Mouse (Mus musculus) heart, embryonic 16.5 days (tissue): Measurements from ENCODE around the gene Gabra5. TPM values are rescaled to one million over a fixed set of nuclear protein-coding genes. Genes with fewer than 3 reads are reported as not detected.

Experiments used
- ATAC-seq: fragments of 200-750 bp; cut with Nextera tagmentation; replicated peaks from 2 replicates; pipeline ENCODE4 v1.8.0; 2017; ENCODE audit warnings: moderate number of reproducible peaks; ENCODE audit not compliant: insufficient read depth, low FRiP score; ENCODE audit errors: extremely low read depth
- H3K27ac ChIP-seq: fragments of 300-500 bp; sonication (generic); 2 replicates; pipeline ENCODE4 v1.5.1; 2014; ENCODE audit warnings: mild to moderate bottlenecking, low read length, control low read depth, moderate library complexity
- H3K27me3 ChIP-seq: fragments of 300-500 bp; sonication (generic); 2 replicates; pipeline ENCODE4 v1.6.1; 2014; ENCODE audit warnings: low read length, mixed read lengths; ENCODE audit not compliant: control insufficient read depth, insufficient read depth
- H3K36me3 ChIP-seq: fragments of 300-500 bp; sonication (generic); 2 replicates; pipeline ENCODE4 v1.6.1; 2014; ENCODE audit not compliant: control insufficient read depth, insufficient read depth
- H3K4me1 ChIP-seq: fragments of 300-500 bp; sonication (generic); 2 replicates; pipeline ENCODE4 v1.6.1; 2014; ENCODE audit warnings: low read length, mixed read lengths; ENCODE audit not compliant: control insufficient read depth, insufficient read depth
- H3K4me2 ChIP-seq: fragments of 300-500 bp; sonication (generic); 2 replicates; pipeline ENCODE4 v1.6.1; 2014; ENCODE audit warnings: low read depth, mild to moderate bottlenecking, control low read depth, low read length
- H3K4me3 ChIP-seq: fragments of 300-500 bp; sonication (generic); 2 replicates; pipeline ENCODE4 v1.5.1; 2014; ENCODE audit warnings: mild to moderate bottlenecking, control low read depth, low read length
- H3K9ac ChIP-seq: fragments of 300-500 bp; sonication (generic); 2 replicates; pipeline ENCODE4 v1.6.1; 2014; ENCODE audit warnings: low read length, control low read depth
- H3K9me3 ChIP-seq: fragments of 300-500 bp; sonication (generic); replicated peaks from 2 replicates; pipeline ENCODE4 v1.6.1; 2016; ENCODE audit warnings: low read length; ENCODE audit not compliant: control insufficient read depth
- WGBS: fragments of 180-500 bp; shearing (Covaris S2); extraction: QIAGEN DNeasy Blood & Tissue Kit; methylation state at CpG from one replicate; pipeline ENCODE4 v1.1.7; 2014; 5-methylcytosine and 5-hydroxymethylcytosine counted together
- polyA plus RNA-seq: library from polyadenylated mRNA; unstranded; fragments of >200 nt; fragmentation: Nextera tagmentation; extraction: Ambion mirVana; gene quantifications from 2 replicates; pipeline ENCODE4 v1.2.1, GENCODE M21; 2015

Gabra5 gene
- polyA plus RNA-seq, 1 experiment from 2014 or later = not detected

GRCm38 (mm10) chr7:57363812-57364211 lies 146.0 kb downstream of the Gabra5 start:
- no peaks in the 10 kb centered on the region for H3K9me3 ChIP-seq
- 58% methylated on average over 6 of the region's 6 CpGs for WGBS
- no peak overlapping the region for H3K4me2 ChIP-seq
- no peaks in the 10 kb centered on the region for H3K36me3 ChIP-seq
- ATAC-seq = no peak
- no peak overlapping the region for H3K4me3 ChIP-seq
- no peak overlapping the region for H3K9ac ChIP-seq
- H3K27me3 ChIP-seq = no peaks in the 10 kb centered on the region
- H3K27ac ChIP-seq = no peak overlapping the region
- H3K4me1 ChIP-seq = no peaks in the 10 kb centered on the region

GRCm38 (mm10) chr7:57357871-57358540 lies 151.9 kb downstream of the Gabra5 start:
- no peaks in the 10 kb centered on the region; the same call in 1 of the 2 replicates for H3K9me3 ChIP-seq
- no peak overlapping the region for H3K9ac ChIP-seq
- no peak overlapping the region for H3K4me2 ChIP-seq
- H3K36me3 ChIP-seq = no peaks in the 10 kb centered on the region
- 59% methylated on average over 6 of the region's 6 CpGs for WGBS
- H3K27ac ChIP-seq = no peak overlapping the region
- no peaks in the 10 kb centered on the region for H3K4me1 ChIP-seq
- no peaks in the 10 kb centered on the region for H3K27me3 ChIP-seq
- no peak for ATAC-seq
- H3K4me3 ChIP-seq = no peak overlapping the region

Other genes starting within 250 kb of the Gabra5 start
- 0.54 and 0.60 TPM in 2 replicates for gene Gabrg3, start 122.9 kb downstream of the Gabra5 start, polyA plus RNA-seq
- 0.47 and 0.58 TPM in 2 replicates for gene Gabrb3, start 90.4 kb downstream of the Gabra5 start, polyA plus RNA-seq